Mouse (Mus musculus) heart, adult 18-20 months (tissue): ENCODE results near the gene Dlgap4. TPM values are rescaled to one million over a fixed set of nuclear protein-coding genes. Genes with fewer than 3 reads are reported as not detected.
A peak's percentile ranks its signal among the peaks of the same experiment; 100 is the strongest.

Source experiments
- DNase-seq, 2 experiments: peaks; one replicate each; pipeline ENCODE4 v3.0.0; 2021 to 2022; ENCODE audit warnings: mixed read lengths in 1 of 2
- total RNA-seq, 2 experiments: library from RNA; stranded (reverse); gene quantifications; 2 replicates each; pipeline ENCODE4 v1.2.3; 2021

Dlgap4 gene
- total RNA-seq, 2 experiments from 2014 or later = 31.7 to 36.7 TPM

GRCm38 (mm10) chr2:156617536-156617935, 4.0 kb downstream of the Dlgap4 start:
- DNase-seq = peak; percentile 68 to 72

- no peak for DNase-seq
Measured at GRCm38 (mm10) chr2:156620874-156621273, 7.4 kb downstream of the Dlgap4 start.

GRCm38 (mm10) chr2:156621449-156621848, 7.9 kb downstream of the Dlgap4 start:
- peak; percentile 76 to 82 for DNase-seq

GRCm38 (mm10) chr2:156622192-156622591, 8.7 kb downstream of the Dlgap4 start:
- DNase-seq = no peak

GRCm38 (mm10) chr2:156623246-156623645, 9.7 kb downstream of the Dlgap4 start:
- no peak for DNase-seq

GRCm38 (mm10) chr2:156625307-156625706, 11.8 kb downstream of the Dlgap4 start:
- peak; percentile 58 to 78 for DNase-seq

- DNase-seq = no peak
Measured at GRCm38 (mm10) chr2:156626119-156626518, 12.6 kb downstream of the Dlgap4 start.

- peak; percentile 83 to 90 for DNase-seq
Measured at GRCm38 (mm10) chr2:156626544-156626943, 13.0 kb downstream of the Dlgap4 start.

- DNase-seq = no peak
Measured at GRCm38 (mm10) chr2:156627917-156628316, 14.4 kb downstream of the Dlgap4 start.

GRCm38 (mm10) chr2:156630288-156630687, 16.8 kb downstream of the Dlgap4 start:
- DNase-seq = no peak

- DNase-seq = no peak
Measured at GRCm38 (mm10) chr2:156632721-156633120, 19.2 kb downstream of the Dlgap4 start.

- DNase-seq = no peak
Measured at GRCm38 (mm10) chr2:156635091-156635490, 21.6 kb downstream of the Dlgap4 start.

- no peak for DNase-seq
Measured at GRCm38 (mm10) chr2:156641141-156641540, 27.6 kb downstream of the Dlgap4 start.

- DNase-seq = no peak
Measured at GRCm38 (mm10) chr2:156642931-156643330, 29.4 kb downstream of the Dlgap4 start.

- DNase-seq = no peak
Measured at GRCm38 (mm10) chr2:156643406-156643805, 29.9 kb downstream of the Dlgap4 start.

- DNase-seq = no peak
Measured at GRCm38 (mm10) chr2:156645145-156645544, 31.6 kb downstream of the Dlgap4 start.

- no peak for DNase-seq
Measured at GRCm38 (mm10) chr2:156646877-156647276, 33.4 kb downstream of the Dlgap4 start.

GRCm38 (mm10) chr2:156648042-156648441, 34.5 kb downstream of the Dlgap4 start:
- no peak for DNase-seq

- DNase-seq = no peak
Measured at GRCm38 (mm10) chr2:156649450-156649849, 35.9 kb downstream of the Dlgap4 start.

GRCm38 (mm10) chr2:156651019-156651418, 37.5 kb downstream of the Dlgap4 start:
- no peak for DNase-seq

- DNase-seq = peak; percentile 22 to 62
Measured at GRCm38 (mm10) chr2:156652841-156653240, 39.3 kb downstream of the Dlgap4 start.

- DNase-seq = no peak
Measured at GRCm38 (mm10) chr2:156654148-156654547, 40.6 kb downstream of the Dlgap4 start.

GRCm38 (mm10) chr2:156655626-156656025, 42.1 kb downstream of the Dlgap4 start:
- DNase-seq = no peak

GRCm38 (mm10) chr2:156657522-156657921, 44.0 kb downstream of the Dlgap4 start:
- DNase-seq = peak in 1 of 2 experiments; percentile 10

GRCm38 (mm10) chr2:156658221-156658620, 44.7 kb downstream of the Dlgap4 start:
- DNase-seq = no peak
